Mouse (Mus musculus) brain, embryonic 14.5 days (tissue): ENCODE measurements around the gene Pdxdc1.

ENCODE experiments used
- CTCF ChIP-seq: fragments of 200-500 bp; IDR thresholded peaks from 2 replicates; pipeline ENCODE4 v1.5.1; 2012; ENCODE audit warnings: inconsistent platforms, mild to moderate bottlenecking, moderate library complexity, borderline replicate concordance; ENCODE audit not compliant: insufficient read depth, insufficient read length; ENCODE audit errors: extremely low read depth
- POLR2A ChIP-seq: fragments of 200-500 bp; IDR thresholded peaks from 2 replicates; pipeline ENCODE4 v1.6.1; 2012; ENCODE audit warnings: mild to moderate bottlenecking, inconsistent platforms, borderline replicate concordance; ENCODE audit not compliant: poor library complexity, insufficient read depth, insufficient read length, severe bottlenecking; ENCODE audit errors: extremely low read depth

- TF ChIP-seq CTCF (no peak), POLR2A (no peak)
Observed at GRCm38 (mm10) chr16:13898981-13899380, 4.0 kb downstream of the Pdxdc1 start.
